Mouse (Mus musculus): ENCODE data around the gene Fam81a.

Gene Fam81a

DNA sequence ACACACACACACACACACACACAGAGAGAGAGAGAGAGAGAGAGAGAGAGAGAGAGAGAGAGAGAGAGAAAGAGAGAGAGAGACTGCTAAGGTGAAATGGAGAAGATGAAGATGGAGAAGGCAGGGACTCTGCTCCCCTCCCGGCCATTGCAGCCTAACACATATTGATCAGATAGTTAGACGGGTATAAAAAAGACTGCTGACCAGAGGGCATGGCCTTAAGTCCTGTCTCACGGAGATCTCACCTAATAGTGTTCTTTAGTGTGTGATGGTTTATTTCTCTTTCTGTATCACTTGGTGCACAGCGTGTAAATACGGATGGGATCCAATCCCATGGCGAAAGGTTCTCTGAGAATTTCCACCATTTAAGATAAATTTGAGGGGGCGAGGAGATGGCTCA, at the start of gene Fam81a:
Gene Fam81a (minus strand): TSS at position 101 of the 400 bp plus-strand sequence.
- DNase-seq (ENCODE audit: inconsistent age in 2 of 2, low spot score in 1 of 2): no peak

- DNase-seq (ENCODE audit: inconsistent age in 2 of 2, low spot score in 1 of 2): no peak
These were observed 40.3 kb upstream of the Fam81a start for GRCm38 (mm10) chr9:70182639-70183038.

DNA sequence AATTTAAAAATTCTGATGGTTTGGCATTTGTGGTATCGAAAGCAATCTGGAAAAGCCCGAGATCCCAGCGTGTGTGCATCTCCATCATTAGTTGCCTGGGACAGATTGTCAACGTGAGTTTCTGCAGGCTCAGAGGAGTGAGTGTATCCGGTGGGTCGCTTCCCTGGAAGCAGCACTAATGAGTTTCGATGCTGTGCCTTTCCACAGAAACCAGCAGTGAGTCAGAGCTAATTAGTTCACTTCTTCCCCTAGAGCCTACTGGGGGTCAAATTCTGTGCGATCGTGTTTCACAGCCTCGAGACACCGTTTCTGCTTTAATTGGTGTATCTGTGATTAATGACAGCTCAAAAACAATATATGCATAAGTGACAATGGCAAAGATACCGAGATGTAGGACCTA, 39.4 kb upstream of the Fam81a start:
- DNase-seq (ENCODE audit: inconsistent age in 2 of 2, low spot score in 1 of 2): no peak

- no peak for DNase-seq (ENCODE audit: inconsistent age in 2 of 2, low spot score in 1 of 2)
These were observed 33.9 kb upstream of the Fam81a start for GRCm38 (mm10) chr9:70176291-70176690.

GRCm38 (mm10) chr9:70174896-70175295, 32.5 kb upstream of the Fam81a start:
- no peak for DNase-seq (ENCODE audit: inconsistent age in 2 of 2, low spot score in 1 of 2)

- no peak for DNase-seq (ENCODE audit: inconsistent age in 2 of 2, low spot score in 1 of 2)
These were observed 32.0 kb upstream of the Fam81a start for GRCm38 (mm10) chr9:70174291-70174848.

DNA sequence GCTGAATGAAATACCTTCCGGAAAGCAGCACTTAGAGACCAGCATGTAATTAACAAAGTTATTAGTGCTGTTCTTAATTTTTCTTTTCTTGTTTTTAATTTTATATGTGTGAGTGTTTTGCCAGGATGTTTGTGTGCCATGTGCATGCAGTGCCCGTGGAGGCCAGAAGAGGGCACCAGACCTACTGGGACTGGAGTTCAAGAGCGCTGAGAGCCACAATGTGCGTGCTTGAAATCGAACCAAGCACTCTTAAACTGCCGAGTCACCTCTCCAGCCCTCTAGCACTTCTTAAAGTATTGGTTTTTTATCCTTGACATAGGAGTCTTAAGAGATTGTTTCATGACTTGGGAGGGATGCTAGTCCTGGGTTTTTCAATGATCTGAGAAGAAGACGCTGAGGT, 26.6 kb upstream of the Fam81a start:
- no peak for DNase-seq (ENCODE audit: inconsistent age in 2 of 2, low spot score in 1 of 2)

GRCm38 (mm10) chr9:70160071-70160470, 17.7 kb upstream of the Fam81a start:
- DNase-seq (ENCODE audit: inconsistent age in 2 of 2, low spot score in 1 of 2): no peak

GRCm38 (mm10) chr9:70147618-70148017, 5.3 kb upstream of the Fam81a start:
- DNase-seq (ENCODE audit: inconsistent age in 2 of 2, low spot score in 1 of 2): no peak

DNA sequence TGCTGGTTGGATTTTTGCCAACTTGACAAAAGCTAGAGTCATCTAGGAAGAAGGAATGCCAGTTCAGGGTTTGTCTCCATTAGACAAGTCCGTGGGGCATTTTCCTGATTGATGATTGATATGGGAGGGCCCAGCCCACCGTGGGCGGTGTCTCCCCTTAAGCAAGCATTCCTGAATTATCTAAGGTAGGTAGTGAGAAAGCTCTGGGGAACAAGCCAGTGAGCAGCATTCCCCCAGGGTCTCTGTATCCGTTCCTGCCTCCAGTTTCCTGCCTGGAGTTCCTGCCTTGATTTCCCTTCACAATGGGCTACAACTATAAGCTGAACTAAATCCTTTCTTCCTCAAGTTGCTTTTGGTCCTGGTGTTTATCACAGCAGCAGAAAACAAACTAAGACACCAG, 3.1 kb upstream of the Fam81a start:
- no peak for DNase-seq (ENCODE audit: inconsistent age in 2 of 2, low spot score in 1 of 2)

- no peak for DNase-seq (ENCODE audit: inconsistent age in 2 of 2, low spot score in 1 of 2)
These were observed 966 bp upstream of the Fam81a start for GRCm38 (mm10) chr9:70143326-70143725.

DNA sequence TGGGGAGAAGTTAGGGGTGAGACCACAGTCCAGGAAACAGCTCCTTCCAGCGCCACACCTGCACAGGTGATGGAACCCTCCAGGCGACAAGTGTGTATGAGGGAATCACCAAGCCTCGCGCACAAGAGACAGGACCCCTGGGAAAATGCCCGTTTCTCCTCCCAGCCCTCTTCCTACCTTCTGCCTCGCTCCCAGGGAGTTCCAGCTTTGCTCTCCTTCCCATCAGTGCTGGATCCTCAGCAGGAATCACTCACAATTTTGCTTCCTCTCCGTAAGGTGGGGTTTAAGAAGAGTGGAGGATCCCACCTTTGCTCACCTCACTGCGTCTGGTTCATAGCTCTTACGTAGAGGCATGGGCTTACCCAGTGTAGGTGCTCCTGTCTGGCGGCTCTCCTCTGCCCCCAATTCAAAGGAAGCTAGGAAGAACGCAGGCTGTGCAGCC, 454 bp downstream of the Fam81a start:
- no peak for DNase-seq (ENCODE audit: inconsistent age in 2 of 2, low spot score in 1 of 2)

DNA sequence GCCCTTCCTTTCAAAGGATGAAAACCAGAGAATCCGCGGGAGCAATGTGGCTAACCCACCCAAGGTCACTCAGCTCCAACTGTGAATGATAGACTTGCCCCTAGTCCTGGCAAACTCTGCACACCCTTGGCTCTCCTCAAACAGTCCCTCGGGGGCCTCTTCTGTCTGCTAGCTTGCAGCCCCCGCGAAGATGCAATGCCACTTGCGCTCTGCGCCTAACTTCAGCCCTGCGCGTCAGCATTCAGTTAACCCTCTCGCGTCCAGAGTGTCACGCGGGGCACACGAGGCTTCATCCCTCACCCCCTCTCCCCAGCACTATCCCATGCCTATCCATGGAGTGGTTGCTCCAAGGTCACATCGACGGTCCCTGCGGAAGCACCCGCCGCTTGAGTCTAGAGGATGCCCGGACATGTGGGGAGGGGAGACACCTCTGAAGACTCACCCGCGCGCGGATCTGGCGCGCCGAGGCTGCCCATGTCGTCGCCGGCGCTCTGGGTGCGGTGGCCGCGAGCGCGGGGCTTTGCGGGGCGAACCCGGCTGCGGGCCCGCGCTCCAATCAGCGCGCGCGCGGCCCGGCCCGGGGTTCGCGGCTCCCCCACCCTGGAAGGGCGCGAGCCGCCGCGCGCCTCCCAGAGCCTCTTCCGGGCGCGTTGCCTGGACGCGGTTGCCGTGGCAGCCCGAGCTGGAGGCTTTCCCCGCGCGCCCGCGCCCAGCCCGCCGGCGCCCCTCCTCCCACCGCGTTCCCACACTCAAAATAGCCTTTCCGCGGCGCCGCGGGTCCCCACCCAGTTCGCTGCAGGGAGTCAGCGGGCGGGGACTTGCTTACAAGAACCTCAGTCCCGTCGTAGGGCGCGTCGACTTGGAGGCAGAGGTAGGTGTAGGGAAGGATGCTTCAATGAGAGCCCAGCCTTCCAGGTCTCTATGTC, 1.2 kb downstream of the Fam81a start:
- DNase-seq (ENCODE audit: inconsistent age in 2 of 2, low spot score in 1 of 2): peak; percentile 41 to 75

- DNase-seq (ENCODE audit: inconsistent age in 2 of 2, low spot score in 1 of 2): peak in 1 of 2 experiments; percentile 20
These were observed 2.0 kb downstream of the Fam81a start for GRCm38 (mm10) chr9:70140340-70140739.

- DNase-seq (ENCODE audit: inconsistent age in 2 of 2, low spot score in 1 of 2): peak in 1 of 2 experiments; percentile 25
These were observed 3.0 kb downstream of the Fam81a start for GRCm38 (mm10) chr9:70139331-70139885.

DNA sequence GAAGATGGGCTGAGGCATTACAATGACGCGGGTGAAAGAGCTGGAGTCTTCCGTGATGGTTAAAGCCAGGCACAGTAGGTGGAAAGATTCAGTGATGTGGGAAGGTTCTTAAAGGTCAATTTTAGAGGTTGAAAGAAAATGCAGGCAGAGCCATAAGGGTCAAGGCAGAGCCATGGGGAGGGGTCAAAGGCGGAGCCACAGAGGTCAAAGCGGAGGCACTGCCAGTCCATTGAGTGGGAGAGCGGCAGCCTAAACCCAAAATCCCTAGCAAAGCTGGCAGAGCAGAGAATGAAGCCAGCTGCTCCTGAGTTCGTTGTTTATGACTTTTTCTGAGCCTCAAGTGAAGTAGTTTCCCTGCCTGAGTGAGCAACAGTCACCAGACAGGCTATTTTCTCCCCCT, 3.8 kb downstream of the Fam81a start:
- DNase-seq (ENCODE audit: inconsistent age in 2 of 2, low spot score in 1 of 2): no peak

DNA sequence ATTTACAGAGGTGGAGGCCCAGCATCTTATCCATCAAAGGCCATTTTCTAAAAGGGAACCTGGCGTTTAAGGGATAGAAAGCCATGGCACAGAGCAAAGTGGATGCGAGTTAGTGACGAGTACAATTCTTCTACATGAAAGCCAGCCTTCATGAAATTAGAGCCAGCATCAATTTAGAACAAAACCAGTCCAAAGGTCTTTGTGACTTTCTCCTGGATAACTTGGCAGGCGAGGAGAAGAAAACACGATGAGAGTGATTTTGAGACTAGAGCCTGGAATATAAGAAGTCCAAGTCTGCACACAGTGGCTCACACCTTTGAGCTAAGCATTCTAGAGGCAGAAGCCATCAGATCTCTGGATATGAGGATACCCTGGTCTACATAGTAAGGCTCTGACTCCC, 4.4 kb downstream of the Fam81a start:
- DNase-seq (ENCODE audit: inconsistent age in 2 of 2, low spot score in 1 of 2): no peak

- no peak for DNase-seq (ENCODE audit: inconsistent age in 2 of 2, low spot score in 1 of 2)
These were observed 7.2 kb downstream of the Fam81a start for GRCm38 (mm10) chr9:70135186-70135585.

GRCm38 (mm10) chr9:70134716-70135115, 7.6 kb downstream of the Fam81a start:
- DNase-seq (ENCODE audit: inconsistent age in 2 of 2, low spot score in 1 of 2): peak; percentile 51 to 62

GRCm38 (mm10) chr9:70134215-70134614, 8.1 kb downstream of the Fam81a start:
- no peak for DNase-seq (ENCODE audit: inconsistent age in 2 of 2, low spot score in 1 of 2)

DNA sequence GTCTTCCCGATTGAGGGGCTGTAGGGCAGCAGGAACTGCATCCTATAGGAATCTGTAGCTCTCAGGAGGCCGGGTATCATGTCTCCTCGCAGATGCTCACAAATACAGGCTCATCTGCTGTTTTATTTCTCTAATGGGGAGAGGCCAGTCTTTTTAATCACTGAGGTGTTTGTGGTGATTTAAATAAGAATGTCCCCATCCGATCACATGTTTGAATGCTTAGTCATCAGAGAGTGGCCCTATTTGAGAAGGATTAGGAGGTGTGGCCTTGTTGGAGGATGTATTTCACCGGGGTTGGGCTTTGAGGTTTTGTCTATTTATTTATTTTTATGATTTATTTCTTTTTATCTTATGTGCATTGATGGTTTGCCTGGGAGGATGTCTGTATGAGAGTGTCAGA, 11.6 kb downstream of the Fam81a start:
- no peak for DNase-seq (ENCODE audit: inconsistent age in 2 of 2, low spot score in 1 of 2)

DNA sequence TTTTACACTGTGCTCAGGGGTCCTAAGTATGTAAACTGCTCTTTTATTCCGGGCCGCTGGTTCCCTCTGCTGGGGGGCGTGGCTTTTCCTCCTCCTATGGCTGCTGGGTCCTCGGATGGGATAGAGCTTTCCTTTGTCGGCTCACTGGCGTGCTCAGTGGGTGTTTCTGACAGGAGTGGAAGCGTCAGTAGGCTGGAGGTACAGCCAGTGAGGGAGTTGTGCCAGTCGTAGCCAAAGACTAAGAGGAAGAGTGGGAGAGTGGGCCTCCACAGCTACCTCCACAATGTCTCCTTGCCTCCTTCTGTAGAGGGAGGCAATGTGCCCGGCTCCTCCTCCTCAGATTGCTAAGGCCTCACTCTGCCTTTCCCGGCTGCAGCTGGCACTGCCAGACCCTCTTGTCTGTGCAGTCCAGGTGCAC, 30.5 kb downstream of the Fam81a start:
- no peak for DNase-seq (ENCODE audit: inconsistent age in 2 of 2, low spot score in 1 of 2)
